Mouse (Mus musculus) 3T3-L1 (cell line): ENCODE results near the gene Polr1b.
A peak's percentile ranks its signal among the peaks of the same experiment; 100 is the strongest.

Experiments used
- DNase-seq: peaks from one replicate; pipeline ENCODE4 v3.0.0-alpha.2; 2015; ENCODE audit warnings: low read depth, low spot score

The Polr1b gene

GRCm38 (mm10) chr2:129100784-129101310, at the start of gene Polr1b:
Gene Polr1b (plus strand): TSS chr2:129100995.
- peak; percentile 99 for DNase-seq

GRCm38 (mm10) chr2:129052451-129052983, 48.3 kb upstream of the Polr1b start:
- no peak for DNase-seq

- no peak for DNase-seq
Observed at GRCm38 (mm10) chr2:129055741-129056140, 45.1 kb upstream of the Polr1b start.

- DNase-seq: peak; percentile 45
Observed at GRCm38 (mm10) chr2:129056597-129056996, 44.2 kb upstream of the Polr1b start.

- DNase-seq: no peak
Observed at GRCm38 (mm10) chr2:129057256-129057655, 43.5 kb upstream of the Polr1b start.

- DNase-seq: no peak
Observed at GRCm38 (mm10) chr2:129057920-129058361, 42.9 kb upstream of the Polr1b start.

- DNase-seq: no peak
Observed at GRCm38 (mm10) chr2:129061456-129062059, 39.2 kb upstream of the Polr1b start.

GRCm38 (mm10) chr2:129065437-129066282, 35.1 kb upstream of the Polr1b start, which contains the start of gene Ttl:
Gene Ttl (plus strand): TSS chr2:129065942.
- peak; percentile 66 for DNase-seq

- DNase-seq: peak; percentile 88
Observed at GRCm38 (mm10) chr2:129066326-129066725, 34.5 kb upstream of the Polr1b start.

- peak; percentile 9 for DNase-seq
Observed at GRCm38 (mm10) chr2:129070296-129070695, 30.5 kb upstream of the Polr1b start.

- peak; percentile 53 for DNase-seq
Observed at GRCm38 (mm10) chr2:129078313-129078712, 22.5 kb upstream of the Polr1b start.

- DNase-seq: no peak
Observed at GRCm38 (mm10) chr2:129079194-129079593, 21.6 kb upstream of the Polr1b start.

GRCm38 (mm10) chr2:129081097-129081496, 19.7 kb upstream of the Polr1b start:
- DNase-seq: no peak

GRCm38 (mm10) chr2:129083514-129083913, 17.3 kb upstream of the Polr1b start:
- no peak for DNase-seq

- DNase-seq: peak; percentile 69
Observed at GRCm38 (mm10) chr2:129084959-129085358, 15.8 kb upstream of the Polr1b start.

GRCm38 (mm10) chr2:129087520-129087919, 13.3 kb upstream of the Polr1b start:
- no peak for DNase-seq

GRCm38 (mm10) chr2:129090370-129090769, 10.4 kb upstream of the Polr1b start:
- DNase-seq: no peak

- no peak for DNase-seq
Observed at GRCm38 (mm10) chr2:129092810-129093209, 8.0 kb upstream of the Polr1b start.

GRCm38 (mm10) chr2:129093926-129094724, 6.7 kb upstream of the Polr1b start:
- no peak for DNase-seq

GRCm38 (mm10) chr2:129112924-129113323, 12.1 kb downstream of the Polr1b start:
- no peak for DNase-seq

- DNase-seq: no peak
Observed at GRCm38 (mm10) chr2:129115706-129116367, 15.0 kb downstream of the Polr1b start.
